Mouse (Mus musculus) embryonic facial prominence, embryonic 15.5 days (tissue): Measurements from ENCODE around the gene Cideb. TPM values are rescaled to one million over a fixed set of nuclear protein-coding genes. Genes with fewer than 3 reads are reported as not detected.

Source experiments
- ATAC-seq: fragments of 200-750 bp; cut with Nextera tagmentation; 2 replicates; pipeline ENCODE4 v1.8.0; 2017; ENCODE audit warnings: low read depth, moderate TSS enrichment; ENCODE audit not compliant: insufficient number of reproducible peaks, low FRiP score, low TSS enrichment
- H3K27ac ChIP-seq: fragments of 300-500 bp; sonication (generic); replicated peaks from 2 replicates; pipeline ENCODE4 v1.5.1; 2015; ENCODE audit warnings: mild to moderate bottlenecking, inconsistent platforms
- H3K27me3 ChIP-seq: fragments of 300-500 bp; sonication (generic); 2 replicates; pipeline ENCODE4 v1.6.1; 2015; ENCODE audit warnings: inconsistent platforms
- H3K36me3 ChIP-seq: fragments of 300-500 bp; sonication (generic); 2 replicates; pipeline ENCODE4 v1.6.1; 2015; ENCODE audit warnings: mild to moderate bottlenecking, inconsistent platforms
- H3K4me1 ChIP-seq: fragments of 300-500 bp; sonication (generic); 2 replicates; pipeline ENCODE4 v1.6.1; 2015; ENCODE audit warnings: inconsistent platforms
- H3K4me2 ChIP-seq: fragments of 300-500 bp; sonication (generic); replicated peaks from 2 replicates; pipeline ENCODE4 v1.6.1; 2015; ENCODE audit warnings: mild to moderate bottlenecking, inconsistent platforms
- H3K4me3 ChIP-seq: fragments of 300-500 bp; sonication (generic); replicated peaks from 2 replicates; pipeline ENCODE4 v1.5.1; 2015; ENCODE audit warnings: mild to moderate bottlenecking, inconsistent platforms
- H3K9ac ChIP-seq: fragments of 300-500 bp; sonication (generic); 2 replicates; pipeline ENCODE4 v1.6.1; 2015; ENCODE audit warnings: inconsistent platforms
- H3K9me3 ChIP-seq: fragments of 300-500 bp; sonication (generic); replicated peaks from 2 replicates; pipeline ENCODE4 v1.6.1; 2016; ENCODE audit warnings: inconsistent platforms
- WGBS: fragments of 180-500 bp; shearing (Covaris S2); methylation state at CpG from one replicate; pipeline ENCODE4 v1.1.7; 2015; 5-methylcytosine and 5-hydroxymethylcytosine counted together
- polyA plus RNA-seq: library from polyadenylated mRNA; unstranded; fragments of >200 nt; fragmentation: Nextera tagmentation; extraction: Ambion mirVana; gene quantifications from 2 replicates; pipeline ENCODE4 v1.2.1, GENCODE M21; 2015

The Cideb gene
- polyA plus RNA-seq, 1 experiment from 2014 or later: 0.60 TPM

DNA sequence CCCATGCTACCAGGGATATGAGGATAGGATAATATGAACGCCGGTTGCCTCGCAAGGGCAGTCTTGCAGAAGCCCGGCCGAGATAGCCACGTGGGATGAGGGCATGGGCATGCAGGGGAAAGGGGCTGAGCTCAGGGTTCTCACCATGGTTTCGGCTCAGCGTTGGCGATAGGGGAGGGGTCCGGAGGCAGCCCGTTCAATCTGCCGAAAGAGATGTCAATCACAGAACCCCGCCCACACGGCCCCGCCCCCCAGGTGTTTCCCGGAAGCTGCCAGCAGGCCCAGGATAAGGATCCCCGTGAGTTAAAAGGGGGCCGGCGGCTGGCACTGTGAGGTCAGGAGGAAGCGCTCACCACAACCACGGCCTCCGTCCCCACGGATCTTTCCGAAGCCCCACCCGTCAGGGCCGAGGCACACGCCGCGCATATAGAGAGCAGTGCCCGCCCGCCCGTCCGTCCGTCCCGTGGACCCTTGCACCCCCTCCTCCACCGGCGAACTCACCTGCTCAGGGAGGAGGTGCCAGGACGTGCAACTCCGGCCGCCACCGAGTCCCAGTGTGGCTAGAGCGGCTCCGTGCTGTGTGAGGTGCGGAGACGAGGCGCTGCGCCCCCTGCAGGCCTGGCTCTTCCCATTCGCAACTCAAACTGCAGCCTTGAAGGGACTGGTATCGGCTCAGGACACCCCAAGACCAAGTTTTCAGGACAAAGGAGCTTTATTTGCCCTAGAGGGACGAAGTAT is 36.4 kb downstream of the Cideb start, which contains the start of gene Rabggta:
Gene Rabggta (minus strand): TSS at position 564 of the 738 bp plus-strand sequence.
- WGBS: under 1% methylated on average over 50 of the region's 50 CpGs
- ATAC-seq: peak; percentile 95
- Histone ChIP-seq H3K27ac (peak within 1 kb of the TSS; percentile 83), H3K9ac (peak within 1 kb of the TSS; percentile 69), H3K27me3 (no peaks in the 10 kb centered on the region), H3K4me1 (peaks cover 16% of the 10 kb centered on the region; the same call in 1 of the 2 replicates), H3K4me3 (peak within 1 kb of the TSS; percentile 93), H3K9me3 (no peaks in the 10 kb centered on the region), H3K4me2 (peak within 1 kb of the TSS; percentile 75), H3K36me3 (peaks cover 29% of the 10 kb centered on the region)

DNA sequence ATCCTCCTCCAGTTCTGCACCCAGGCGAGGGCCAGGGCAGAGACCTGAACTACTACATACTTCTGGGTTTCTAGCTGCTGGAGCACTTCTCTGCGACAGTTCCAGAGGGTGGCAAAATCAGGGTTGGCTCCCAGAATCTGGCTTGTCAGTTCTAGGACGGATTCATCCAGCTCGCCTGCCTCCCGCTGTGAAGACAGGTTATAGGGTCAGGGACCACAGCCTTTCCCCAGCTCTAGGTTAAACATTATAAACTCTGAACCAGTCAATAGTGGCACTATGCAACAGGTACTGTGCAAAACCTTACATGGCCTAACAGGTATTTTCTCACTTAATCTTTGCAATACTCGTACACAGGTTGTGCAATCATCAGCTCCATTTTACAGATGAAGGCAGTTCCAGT is 37.2 kb downstream of the Cideb start:
- Histone ChIP-seq H3K27ac (peak overlapping the region; percentile 83; the same call in 1 of the 2 replicates), H3K9ac (0 out of 2 replicates have a peak overlapping the region, but pooled peaks have one; percentile 69), H3K4me1 (peaks cover 16% of the 10 kb centered on the region; the same call in 1 of the 2 replicates), H3K9me3 (no peaks in the 10 kb centered on the region), H3K27me3 (no peaks in the 10 kb centered on the region), H3K4me3 (peak overlapping the region; percentile 93), H3K4me2 (peak overlapping the region; percentile 75), H3K36me3 (peaks cover 36% of the 10 kb centered on the region)
- no peak for ATAC-seq
- 71% methylated on average over 6 of the region's 6 CpGs for WGBS

DNA sequence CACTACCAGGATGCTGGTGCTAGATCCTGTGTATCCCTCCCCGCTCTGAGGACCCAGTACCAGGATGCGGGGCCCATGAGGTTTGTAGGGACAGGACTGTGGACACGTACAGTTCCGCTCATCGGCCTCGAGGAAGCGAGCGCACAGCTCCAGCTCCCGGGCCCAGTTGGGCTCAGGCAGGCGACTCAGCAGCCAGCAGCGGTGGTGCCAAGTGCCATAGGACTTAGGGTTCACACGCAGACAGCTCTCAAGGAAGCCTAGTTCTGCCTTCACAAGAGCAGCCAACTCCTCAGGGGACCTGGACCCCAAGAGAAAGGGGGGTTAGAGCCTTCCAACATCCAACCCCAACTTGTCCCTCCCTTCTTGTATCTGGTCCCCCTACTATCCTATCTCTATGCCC is 37.6 kb downstream of the Cideb start:
- H3K4me3 ChIP-seq: peak overlapping the region; percentile 93; the same call in 1 of the 2 replicates
- H3K36me3 ChIP-seq: peaks cover 36% of the 10 kb centered on the region
- no peak for ATAC-seq
- H3K9ac ChIP-seq: no peak overlapping the region
- H3K4me2 ChIP-seq: no peak overlapping the region
- WGBS: 88% methylated on average over 12 of the region's 12 CpGs
- no peaks in the 10 kb centered on the region for H3K9me3 ChIP-seq
- H3K27ac ChIP-seq: no peak overlapping the region
- H3K27me3 ChIP-seq: no peaks in the 10 kb centered on the region
- peaks cover 16% of the 10 kb centered on the region; the same call in 1 of the 2 replicates for H3K4me1 ChIP-seq

DNA sequence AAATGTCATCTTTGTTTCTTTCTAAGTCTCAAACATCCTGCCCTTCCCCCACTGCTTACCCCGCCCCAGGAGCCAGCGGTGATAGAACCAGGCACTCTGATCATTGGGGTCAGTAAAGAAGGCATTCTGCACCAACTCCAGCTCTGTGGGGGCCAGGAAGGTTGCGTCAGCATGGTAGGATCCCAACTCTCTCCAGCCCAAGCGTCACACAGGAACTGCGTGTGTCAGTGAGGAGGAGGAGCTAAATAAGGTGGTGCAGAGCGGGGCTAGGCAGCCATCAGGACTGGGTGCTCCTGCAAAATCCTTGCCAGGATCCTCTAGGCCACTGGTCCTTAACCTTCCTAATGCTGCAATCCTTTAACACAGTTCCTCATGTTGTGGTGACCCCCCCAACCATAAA is 38.5 kb downstream of the Cideb start:
- H3K4me3 ChIP-seq: no peak overlapping the region
- 91% methylated on average over 6 of the region's 6 CpGs for WGBS
- H3K27ac ChIP-seq: no peak overlapping the region
- no peak overlapping the region for H3K9ac ChIP-seq
- H3K27me3 ChIP-seq: no peaks in the 10 kb centered on the region
- H3K36me3 ChIP-seq: peaks cover 36% of the 10 kb centered on the region
- no peak for ATAC-seq
- H3K9me3 ChIP-seq: no peaks in the 10 kb centered on the region
- peaks cover 19% of the 10 kb centered on the region for H3K4me1 ChIP-seq
- H3K4me2 ChIP-seq: no peak overlapping the region

DNA sequence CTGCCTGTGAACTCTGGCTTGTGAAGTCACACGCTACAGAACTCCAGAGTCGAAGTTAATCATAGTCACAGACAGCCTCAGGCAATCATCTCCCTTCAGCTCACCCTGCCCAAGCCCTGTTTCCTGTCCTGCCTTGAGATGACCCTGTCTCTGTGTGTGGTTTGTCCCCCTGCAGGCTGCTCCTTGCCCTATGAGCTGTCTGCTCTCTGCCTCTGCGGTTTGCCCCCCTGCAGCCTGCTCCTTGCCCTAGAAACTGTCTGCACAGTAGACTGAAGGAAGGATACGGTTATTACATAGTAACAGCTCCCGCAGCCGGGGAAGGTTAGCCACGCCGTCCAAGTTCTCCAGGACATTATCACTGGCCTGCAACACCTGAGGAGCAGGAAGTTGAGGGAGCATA is 41.4 kb downstream of the Cideb start:
- H3K4me1 ChIP-seq: peaks cover 28% of the 10 kb centered on the region
- no peak overlapping the region for H3K4me3 ChIP-seq

DNA sequence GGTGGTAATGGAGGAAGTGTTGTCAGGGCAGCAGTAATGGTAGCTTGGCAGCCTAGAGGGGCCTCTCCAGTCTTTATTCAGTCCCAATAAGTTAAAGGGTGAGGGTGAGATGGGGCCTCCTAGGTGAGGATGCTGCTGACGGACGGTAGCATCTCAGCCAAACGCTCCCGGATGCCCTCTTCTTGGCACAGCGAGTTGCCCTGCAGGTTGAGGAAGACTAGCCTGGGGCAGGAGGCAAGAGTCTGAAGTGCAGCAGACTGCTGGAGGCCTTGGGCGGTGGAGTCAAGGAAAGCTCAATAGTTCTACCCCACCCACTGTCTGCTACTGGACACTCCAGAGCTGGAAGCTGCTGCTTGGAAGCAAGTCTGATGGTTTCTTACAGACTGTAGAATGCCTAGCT is 42.0 kb downstream of the Cideb start:
- H3K4me1 ChIP-seq: peaks cover 24% of the 10 kb centered on the region
- no peak overlapping the region for H3K9ac ChIP-seq
- WGBS: 86% methylated on average over 6 of the region's 6 CpGs
- ATAC-seq: no peak
- no peak overlapping the region for H3K4me2 ChIP-seq
- H3K27ac ChIP-seq: no peak overlapping the region
- no peak overlapping the region for H3K4me3 ChIP-seq
- H3K36me3 ChIP-seq: peaks cover 36% of the 10 kb centered on the region
- no peaks in the 10 kb centered on the region for H3K9me3 ChIP-seq
- peaks cover 10% of the 10 kb centered on the region; the same call in 1 of the 2 replicates for H3K27me3 ChIP-seq

More for the DNA sequence above, 41.4 kb downstream of the Cideb start:
- no peaks in the 10 kb centered on the region for H3K9me3 ChIP-seq
- 43% methylated on average over 8 of the region's 8 CpGs for WGBS
- no peak for ATAC-seq
- no peak overlapping the region for H3K4me2 ChIP-seq
- H3K27me3 ChIP-seq: peaks cover 10% of the 10 kb centered on the region; the same call in 1 of the 2 replicates
- no peak overlapping the region for H3K9ac ChIP-seq
- H3K36me3 ChIP-seq: peaks cover 36% of the 10 kb centered on the region
- no peak overlapping the region for H3K27ac ChIP-seq

DNA sequence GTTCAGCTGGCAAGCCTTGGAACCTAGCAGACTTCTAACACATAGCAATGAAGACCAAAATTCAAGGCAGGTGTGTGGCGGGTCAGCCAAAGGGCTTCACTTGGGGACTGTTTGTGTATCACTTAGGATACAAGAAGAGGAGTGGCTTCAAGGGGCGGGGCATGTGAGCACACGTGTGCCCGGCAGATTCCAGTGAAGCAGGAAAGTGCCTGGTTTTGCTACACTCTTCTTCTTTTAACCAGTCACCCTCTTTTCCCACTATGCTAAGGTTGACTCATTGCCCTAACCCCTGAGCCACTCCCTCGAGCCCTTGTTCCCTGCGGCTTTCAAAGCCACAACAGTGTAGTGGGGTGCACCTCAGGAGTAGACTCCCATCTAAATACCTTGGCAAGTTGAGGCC is 43.4 kb downstream of the Cideb start:
- no peak overlapping the region for H3K4me2 ChIP-seq
- no peak overlapping the region for H3K9ac ChIP-seq
- 23% methylated on average over 6 of the region's 6 CpGs for WGBS
- peaks cover 10% of the 10 kb centered on the region; the same call in 1 of the 2 replicates for H3K27me3 ChIP-seq
- peaks cover 33% of the 10 kb centered on the region for H3K36me3 ChIP-seq
- H3K4me3 ChIP-seq: no peak overlapping the region
- ATAC-seq: no peak
- no peaks in the 10 kb centered on the region for H3K9me3 ChIP-seq
- peaks cover 19% of the 10 kb centered on the region for H3K4me1 ChIP-seq
- peak overlapping the region; percentile 58 for H3K27ac ChIP-seq

DNA sequence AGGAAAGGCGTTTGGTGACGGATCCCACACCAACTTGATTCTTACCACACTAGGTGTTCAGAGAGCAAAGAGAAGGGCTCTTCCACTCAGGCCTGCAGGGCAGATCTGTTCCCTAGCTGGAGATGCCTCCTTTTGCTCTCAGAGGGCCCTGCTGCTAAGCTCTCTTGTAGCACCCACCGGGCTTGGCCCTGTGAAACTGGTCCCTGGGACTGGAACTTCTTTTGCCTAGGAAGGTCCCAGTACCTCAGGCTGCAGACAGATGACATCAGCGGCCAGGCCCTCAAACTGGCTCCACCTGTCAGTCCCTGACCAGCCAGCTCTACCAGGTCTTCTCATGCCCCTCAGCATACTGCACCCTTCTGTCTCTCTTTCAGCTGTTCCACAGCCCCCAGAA is 44.5 kb downstream of the Cideb start, which contains the start of gene Tgm1:
Gene Tgm1 (minus strand): TSS at position 198 of the 394 bp plus-strand sequence.
- Histone ChIP-seq H3K9me3 (no peaks in the 10 kb centered on the region), H3K4me2 (peak within 1 kb of the TSS; percentile 41), H3K36me3 (peaks cover 22% of the 10 kb centered on the region), H3K27me3 (peaks cover 10% of the 10 kb centered on the region; the same call in 1 of the 2 replicates), H3K4me1 (peaks cover 19% of the 10 kb centered on the region), H3K4me3 (peak within 1 kb of the TSS; percentile 23), H3K27ac (peak within 1 kb of the TSS; percentile 74), H3K9ac (no peak within 1 kb of the TSS; the same call in 1 of the 2 replicates)
- 24% methylated on average over 4 of the region's 4 CpGs for WGBS
- ATAC-seq: no peak

DNA sequence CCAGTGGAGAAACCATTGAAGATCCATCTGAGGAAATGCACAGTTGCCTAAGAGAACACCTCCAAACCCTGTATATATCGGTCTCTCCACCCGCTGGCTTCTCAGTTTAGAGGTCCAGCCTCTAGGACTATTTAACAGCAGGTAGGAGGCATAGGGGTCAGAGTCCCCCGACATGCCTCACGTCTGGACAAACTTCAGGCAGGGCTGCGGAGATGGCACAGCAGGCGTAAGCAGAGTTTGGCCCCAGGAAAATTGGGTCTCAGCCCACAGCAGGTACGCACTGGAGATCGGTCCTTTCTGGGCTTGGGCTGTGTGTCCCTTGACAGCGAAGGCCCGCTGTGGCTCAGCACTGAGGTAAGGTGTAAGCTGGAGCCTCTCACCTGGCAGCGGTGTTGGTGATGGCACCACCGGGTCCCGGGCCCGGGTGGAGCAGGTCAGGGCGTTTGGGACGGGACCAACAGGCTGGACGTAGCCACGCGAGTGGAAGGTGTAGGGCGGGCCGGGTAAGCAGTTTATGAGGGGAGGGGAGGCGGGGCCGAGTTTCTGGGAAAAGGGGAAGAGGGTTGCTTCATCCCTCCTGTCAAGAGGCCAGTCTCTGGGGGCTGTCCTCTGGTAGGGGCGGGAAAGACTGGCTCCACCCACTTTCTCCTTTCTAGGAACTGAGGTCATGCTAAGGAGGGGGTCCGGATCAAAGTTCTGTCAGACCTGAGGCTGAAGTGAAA is 45.1 kb downstream of the Cideb start:
- Histone ChIP-seq H3K4me2 (peak overlapping the region; percentile 41), H3K27me3 (peaks cover 10% of the 10 kb centered on the region; the same call in 1 of the 2 replicates), H3K36me3 (peaks cover 16% of the 10 kb centered on the region), H3K4me3 (peak overlapping the region; percentile 23), H3K4me1 (peaks cover 19% of the 10 kb centered on the region), H3K9me3 (no peaks in the 10 kb centered on the region), H3K9ac (no peak overlapping the region; the same call in 1 of the 2 replicates), H3K27ac (peak overlapping the region; percentile 74)
- 14% methylated on average over 25 of the region's 25 CpGs for WGBS
- ATAC-seq: no peak

DNA sequence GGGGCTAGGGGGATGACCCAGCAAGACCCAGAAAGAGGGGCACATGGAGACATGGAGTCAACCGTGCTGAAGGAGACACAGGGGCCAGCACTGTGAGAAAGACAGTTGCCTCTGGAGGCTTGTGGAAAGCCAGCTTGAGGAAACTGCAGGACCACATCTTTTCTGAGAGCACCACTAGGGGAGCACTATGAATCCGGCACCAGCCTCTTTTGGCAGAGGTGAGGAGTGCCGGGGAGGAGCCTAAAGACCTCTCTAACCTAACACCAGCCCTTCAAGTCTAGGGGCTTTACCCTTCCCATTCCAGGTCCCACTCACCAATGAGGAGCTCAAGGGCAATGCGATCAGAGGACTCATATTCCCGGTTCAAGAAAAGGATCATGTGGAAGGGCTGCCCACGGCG is 46.5 kb downstream of the Cideb start:
- Histone ChIP-seq H3K36me3 (peaks cover 6% of the 10 kb centered on the region), H3K9me3 (no peaks in the 10 kb centered on the region), H3K27ac (no peak overlapping the region), H3K27me3 (peaks cover 10% of the 10 kb centered on the region; the same call in 1 of the 2 replicates), H3K9ac (no peak overlapping the region), H3K4me1 (peaks cover 19% of the 10 kb centered on the region), H3K4me2 (no peak overlapping the region), H3K4me3 (0 out of 2 replicates have a peak overlapping the region, but pooled peaks have one; percentile 7)
- WGBS: 74% methylated on average over 7 of the region's 7 CpGs
- no peak for ATAC-seq

DNA sequence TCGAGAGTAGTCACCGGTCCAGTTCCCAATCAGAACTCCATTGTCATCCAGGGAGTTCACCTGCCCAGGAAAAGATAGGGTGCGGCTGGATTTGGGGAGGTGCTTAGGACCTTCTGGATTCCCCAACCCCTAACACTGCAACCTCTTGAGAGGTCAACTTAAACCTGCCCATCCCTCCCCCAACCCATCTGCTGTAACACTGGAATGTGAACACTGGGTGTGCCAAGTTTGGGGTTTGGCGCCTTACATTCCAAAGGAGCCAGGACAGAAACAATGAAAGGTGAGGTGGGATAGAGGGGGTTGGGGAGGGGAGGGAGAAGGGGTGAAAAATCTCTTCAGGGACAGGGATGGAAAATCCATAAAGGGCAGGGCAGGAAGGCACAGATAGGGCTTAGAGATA is 48.7 kb downstream of the Cideb start:
- Histone ChIP-seq H3K36me3 (no peaks in the 10 kb centered on the region), H3K27me3 (peaks cover 10% of the 10 kb centered on the region; the same call in 1 of the 2 replicates), H3K4me1 (peaks cover 13% of the 10 kb centered on the region), H3K9ac (no peak overlapping the region), H3K27ac (no peak overlapping the region), H3K4me2 (no peak overlapping the region), H3K9me3 (no peaks in the 10 kb centered on the region), H3K4me3 (no peak overlapping the region)
- WGBS: 80% methylated on average over 4 of the region's 4 CpGs
- ATAC-seq: no peak
